Mouse (Mus musculus) heart, embryonic 15.5 days (tissue): ENCODE results near the gene Dolpp1. TPM values are rescaled to one million over a fixed set of nuclear protein-coding genes. Genes with fewer than 3 reads are reported as not detected.
"Not testable (repeated sequence)": the region's sequence is repeated elsewhere in the genome, so short reads cannot be mapped to it uniquely, and the experiment has no call there.

ENCODE experiments used
- ATAC-seq: fragments of 200-750 bp; cut with Nextera tagmentation; replicated peaks from 2 replicates; pipeline ENCODE4 v1.8.0; 2017; ENCODE audit warnings: low read depth, moderate TSS enrichment; ENCODE audit not compliant: insufficient number of reproducible peaks, insufficient read depth, low FRiP score
- H3K27ac ChIP-seq: fragments of 300-500 bp; sonication (generic); 2 replicates; pipeline ENCODE4 v1.5.1; 2015; ENCODE audit warnings: mild to moderate bottlenecking, inconsistent platforms
- H3K27me3 ChIP-seq: fragments of 300-500 bp; sonication (generic); 2 replicates; pipeline ENCODE4 v1.6.1; 2015; ENCODE audit warnings: inconsistent platforms
- H3K36me3 ChIP-seq: fragments of 300-500 bp; sonication (generic); 2 replicates; pipeline ENCODE4 v1.6.1; 2015; ENCODE audit warnings: mild to moderate bottlenecking, inconsistent platforms
- H3K4me1 ChIP-seq: fragments of 300-500 bp; sonication (generic); replicated peaks from 2 replicates; pipeline ENCODE4 v1.6.1; 2015; ENCODE audit warnings: inconsistent platforms
- H3K4me2 ChIP-seq: fragments of 300-500 bp; sonication (generic); 2 replicates; pipeline ENCODE4 v1.6.1; 2015; ENCODE audit warnings: inconsistent platforms, mild to moderate bottlenecking, moderate library complexity
- H3K4me3 ChIP-seq: fragments of 300-500 bp; sonication (generic); 2 replicates; pipeline ENCODE4 v1.5.1; 2015; ENCODE audit warnings: mild to moderate bottlenecking, inconsistent platforms
- H3K9ac ChIP-seq: fragments of 300-500 bp; sonication (generic); 2 replicates; pipeline ENCODE4 v1.6.1; 2015; ENCODE audit warnings: mild to moderate bottlenecking, inconsistent platforms
- H3K9me3 ChIP-seq: fragments of 300-500 bp; sonication (generic); replicated peaks from 2 replicates; pipeline ENCODE4 v1.6.1; 2016; ENCODE audit warnings: inconsistent platforms
- WGBS: fragments of 180-500 bp; shearing (Covaris S2); methylation state at CpG from one replicate; pipeline ENCODE4 v1.1.7; 2015; ENCODE audit warnings: mixed read lengths; 5-methylcytosine and 5-hydroxymethylcytosine counted together
- polyA plus RNA-seq: library from polyadenylated mRNA; unstranded; fragments of >200 nt; fragmentation: Nextera tagmentation; extraction: Ambion mirVana; gene quantifications from 2 replicates; pipeline ENCODE4 v1.2.1, GENCODE M21; 2015

Dolpp1 gene
- polyA plus RNA-seq, 1 experiment from 2014 or later, result 19.5 TPM

DNA sequence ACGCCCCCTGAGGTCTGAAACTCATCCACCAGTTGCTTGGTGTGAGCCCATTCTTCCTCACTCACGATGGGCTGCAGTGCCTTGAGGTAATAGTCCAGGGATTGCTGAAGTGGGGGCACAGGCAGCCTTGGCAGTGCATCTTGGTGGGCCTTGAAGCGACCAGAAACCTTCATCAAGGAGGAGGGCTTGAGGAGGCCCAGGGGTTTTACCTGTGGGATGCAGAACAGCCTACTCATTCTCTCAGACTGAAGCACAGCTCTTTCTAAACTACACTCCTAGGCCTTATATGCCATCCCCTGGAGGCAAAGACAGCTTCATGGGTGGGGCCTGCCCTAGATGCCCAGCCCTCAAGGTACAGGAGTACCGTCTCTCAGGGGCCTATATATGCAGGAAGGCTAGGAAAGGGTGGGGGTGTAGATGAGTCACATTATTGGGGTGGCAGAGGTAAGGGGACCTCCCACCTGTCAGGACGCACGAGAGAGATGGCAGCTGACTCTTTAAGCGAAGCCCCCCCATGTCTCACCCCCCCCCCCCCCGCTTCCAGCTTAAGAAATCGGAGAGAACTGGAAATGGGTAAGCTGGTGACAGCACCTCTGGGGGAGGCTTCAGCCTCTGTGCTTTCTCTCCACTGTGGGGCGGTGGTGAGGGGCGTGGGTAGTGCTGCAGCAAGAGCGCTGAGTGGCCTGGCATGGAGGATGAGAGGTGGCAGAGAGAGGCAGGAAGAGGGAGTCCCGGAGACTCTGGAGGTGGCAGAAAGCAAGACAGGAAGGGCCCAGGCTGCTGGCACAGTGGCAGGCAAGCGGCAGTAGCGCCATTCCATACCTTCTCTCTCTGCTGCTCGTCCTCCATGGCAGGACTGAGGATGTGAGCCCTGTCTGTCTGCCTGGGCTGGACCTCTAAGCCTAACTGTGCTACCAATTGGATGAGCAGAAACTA lies 21.3 kb downstream of the Dolpp1 start:
- Histone ChIP-seq H3K4me3 (peak overlapping the region; percentile 98), H3K9ac (no peak overlapping the region; the same call in 1 of the 2 replicates), H3K27me3 (no peaks in the 10 kb centered on the region), H3K4me2 (peak overlapping the region; percentile 75), H3K27ac (no peak overlapping the region), H3K36me3 (peaks cover 25% of the 10 kb centered on the region), H3K4me1 (peaks cover 72% of the 10 kb centered on the region), H3K9me3 (no peaks in the 10 kb centered on the region)
- 77% methylated on average over 16 of the region's 16 CpGs for WGBS
- no peak for ATAC-seq

DNA sequence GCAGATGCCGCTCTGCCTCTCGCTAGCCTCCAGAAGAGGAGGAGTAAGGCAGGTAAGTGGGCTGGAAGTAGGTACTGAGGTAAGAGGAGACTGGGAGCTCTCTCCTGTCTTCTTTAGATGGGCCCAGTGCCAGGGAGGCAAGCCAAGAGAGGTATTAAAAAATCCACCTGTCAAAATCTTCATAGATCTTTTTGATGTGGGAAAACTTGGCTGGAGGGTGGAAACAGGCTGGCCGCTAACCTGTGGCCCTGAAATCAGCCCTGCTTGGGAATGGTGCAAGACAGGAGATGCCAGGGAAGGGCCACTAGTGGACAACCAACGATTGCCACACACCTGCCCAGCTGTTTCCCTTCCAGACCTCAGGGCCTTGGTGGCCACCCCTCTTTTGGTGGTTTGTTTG lies 22.0 kb downstream of the Dolpp1 start:
- Histone ChIP-seq H3K4me1 (peaks cover 73% of the 10 kb centered on the region), H3K4me3 (peak overlapping the region; percentile 98), H3K9ac (peak overlapping the region; percentile 96; the same call in 1 of the 2 replicates), H3K36me3 (peaks cover 21% of the 10 kb centered on the region; the same call in 1 of the 2 replicates), H3K27me3 (no peaks in the 10 kb centered on the region), H3K27ac (no peak overlapping the region), H3K4me2 (peak overlapping the region; percentile 75), H3K9me3 (no peaks in the 10 kb centered on the region)
- WGBS, result 92% methylated on average over 4 of the region's 4 CpGs
- no peak for ATAC-seq

DNA sequence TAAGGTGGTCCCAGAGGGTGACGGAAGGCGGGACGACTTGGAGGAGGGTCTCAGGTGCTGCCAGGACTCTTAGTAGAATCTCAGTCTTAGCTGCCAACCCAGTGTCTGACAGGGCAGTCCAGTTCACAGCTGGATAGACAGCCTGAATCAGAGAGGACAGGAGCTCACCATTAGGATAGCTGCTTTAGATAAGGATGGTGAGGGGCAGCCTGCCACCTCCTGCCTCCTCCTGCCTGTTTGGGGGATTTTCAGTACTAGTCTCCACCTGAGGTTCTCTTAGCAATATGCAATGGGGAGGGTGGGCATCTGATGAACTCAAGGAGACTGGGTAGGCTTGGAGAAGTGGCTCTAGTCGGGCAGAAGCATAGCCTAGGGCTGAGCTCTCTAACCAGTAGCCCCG lies 22.6 kb downstream of the Dolpp1 start:
- Histone ChIP-seq H3K27ac (peak overlapping the region; percentile 99), H3K4me3 (peak overlapping the region; percentile 98), H3K27me3 (no peaks in the 10 kb centered on the region), H3K4me1 (peaks cover 73% of the 10 kb centered on the region), H3K4me2 (peak overlapping the region; percentile 75), H3K36me3 (peaks cover 21% of the 10 kb centered on the region; the same call in 1 of the 2 replicates), H3K9me3 (no peaks in the 10 kb centered on the region), H3K9ac (peak overlapping the region; percentile 96)
- 50% methylated on average over 5 of the region's 5 CpGs for WGBS
- no peak for ATAC-seq

DNA sequence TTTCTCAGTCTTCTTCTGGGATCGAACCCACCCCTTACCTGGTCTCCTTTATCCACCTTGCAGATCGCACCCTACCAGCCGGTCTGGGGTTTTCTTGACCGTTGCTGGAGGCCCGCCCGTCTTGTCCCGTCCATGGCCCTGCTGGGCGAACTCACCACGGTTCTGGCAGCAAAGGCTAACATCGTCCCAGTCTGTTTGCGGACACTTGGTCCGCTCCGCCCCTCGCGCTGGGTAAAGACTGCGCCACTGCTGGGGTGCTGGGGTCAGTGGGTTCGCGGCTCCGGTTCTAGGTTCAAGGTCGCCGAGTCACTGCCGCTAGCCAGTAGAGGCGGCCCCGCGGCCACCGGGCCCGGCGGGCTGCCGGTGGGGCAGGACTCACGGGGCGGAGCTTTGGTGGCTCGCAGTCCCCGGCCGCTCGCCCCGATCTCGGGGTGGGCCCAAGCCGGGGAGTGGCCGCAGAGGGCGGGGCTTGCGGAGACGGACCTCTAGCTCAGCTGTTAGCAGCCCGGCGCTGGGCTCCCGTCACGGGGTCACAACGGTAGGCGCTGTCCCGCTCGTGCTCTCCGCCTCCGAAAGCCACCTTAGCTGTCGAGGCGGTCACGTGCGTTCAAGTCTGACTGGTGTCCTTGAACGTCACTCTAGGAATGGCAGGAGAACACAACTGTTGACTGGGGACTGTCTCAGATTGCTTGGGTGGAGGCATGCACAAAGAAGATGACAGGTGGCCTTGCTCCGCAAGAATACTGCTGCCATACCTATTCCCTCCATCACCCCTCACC lies 23.3 kb downstream of the Dolpp1 start, which contains the start of gene Crat:
Crat (minus strand) TSS at position 657 of the 779 bp plus-strand sequence.
- peak; percentile 90 for ATAC-seq
- no peaks in the 10 kb centered on the region for H3K9me3 ChIP-seq
- H3K4me2 ChIP-seq, result peak within 1 kb of the TSS; percentile 75
- peaks cover 15% of the 10 kb centered on the region; the same call in 1 of the 2 replicates for H3K36me3 ChIP-seq
- peak within 1 kb of the TSS; percentile 98 for H3K4me3 ChIP-seq
- WGBS, result 1% methylated on average over 58 of the region's 58 CpGs
- H3K27me3 ChIP-seq, result no peaks in the 10 kb centered on the region
- H3K27ac ChIP-seq, result peak within 1 kb of the TSS; percentile 99
- peak within 1 kb of the TSS; percentile 96 for H3K9ac ChIP-seq
- peaks cover 70% of the 10 kb centered on the region for H3K4me1 ChIP-seq

DNA sequence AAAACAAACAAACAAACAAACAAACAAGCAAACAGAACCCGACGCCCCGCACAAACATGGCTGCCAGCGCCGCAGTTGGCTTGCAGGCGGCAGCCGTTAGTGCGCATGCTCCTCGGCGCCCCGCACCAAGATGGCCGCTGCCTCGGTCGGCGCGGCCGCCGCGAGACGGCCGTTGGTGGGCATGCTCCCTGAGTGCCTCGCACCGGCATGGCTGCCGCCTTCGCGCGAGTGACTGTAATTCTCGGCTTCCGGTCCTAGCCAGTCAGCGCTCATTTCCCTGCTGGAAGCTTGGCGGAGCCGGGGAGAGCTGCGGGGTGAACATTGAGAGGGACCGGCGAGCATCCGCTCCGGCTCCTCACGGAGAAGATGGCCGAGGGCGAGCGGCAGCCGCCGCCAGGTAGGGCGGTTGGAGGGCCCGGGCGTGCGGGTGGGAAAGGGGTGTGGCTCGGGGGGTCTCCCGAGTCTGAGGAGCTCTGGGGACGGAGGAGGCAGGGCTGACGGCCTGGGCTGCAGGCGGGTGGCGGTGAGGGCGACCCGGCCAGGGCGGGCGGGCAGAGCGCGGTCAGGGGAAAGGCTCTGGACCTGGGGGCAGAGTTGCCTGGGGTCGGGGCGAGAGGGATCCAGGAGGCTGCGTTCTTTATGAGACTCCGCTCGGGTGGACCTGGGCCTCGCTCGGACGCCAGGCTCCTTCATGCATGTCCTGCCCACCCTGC lies 24.0 kb downstream of the Dolpp1 start, which contains the start of gene Ptpa:
Ptpa (plus strand) TSS at position 104 of the 713 bp plus-strand sequence.
- peak within 1 kb of the TSS; percentile 96 for H3K9ac ChIP-seq
- under 1% methylated on average over 66 of the region's 67 CpGs for WGBS
- peaks cover 63% of the 10 kb centered on the region for H3K4me1 ChIP-seq
- peaks cover 9% of the 10 kb centered on the region; the same call in 1 of the 2 replicates for H3K36me3 ChIP-seq
- H3K9me3 ChIP-seq, result no peaks in the 10 kb centered on the region
- H3K27ac ChIP-seq, result peak within 1 kb of the TSS; percentile 99
- peak within 1 kb of the TSS; percentile 98 for H3K4me3 ChIP-seq
- peak within 1 kb of the TSS; percentile 75 for H3K4me2 ChIP-seq
- ATAC-seq, result peak; percentile 89
- H3K27me3 ChIP-seq, result no peaks in the 10 kb centered on the region

DNA sequence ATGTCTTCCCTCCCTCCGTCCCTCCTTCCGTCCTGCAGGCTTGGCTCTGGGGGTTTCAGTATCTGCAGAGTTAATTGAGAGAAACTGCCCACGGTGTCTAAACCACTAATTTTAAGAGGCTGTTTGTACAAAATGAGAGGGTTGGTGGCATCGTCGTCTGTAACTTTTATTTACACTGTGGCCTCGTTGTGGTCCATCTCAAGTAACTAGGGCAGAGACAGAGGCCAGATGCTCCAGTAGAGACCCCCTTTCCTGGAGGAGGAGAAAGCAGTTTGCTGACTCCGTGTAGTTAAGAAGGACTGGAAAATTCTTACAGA lies 24.6 kb downstream of the Dolpp1 start:
- Histone ChIP-seq H3K9ac (peak overlapping the region; percentile 96), H3K9me3 (no peaks in the 10 kb centered on the region), H3K27me3 (no peaks in the 10 kb centered on the region), H3K4me2 (peak overlapping the region; percentile 75), H3K27ac (peak overlapping the region; percentile 99), H3K36me3 (peaks cover 7% of the 10 kb centered on the region; the same call in 1 of the 2 replicates), H3K4me1 (peaks cover 63% of the 10 kb centered on the region), H3K4me3 (peak overlapping the region; percentile 98)
- ATAC-seq, result no peak
- WGBS, result under 1% methylated on average over 7 of the region's 7 CpGs

DNA sequence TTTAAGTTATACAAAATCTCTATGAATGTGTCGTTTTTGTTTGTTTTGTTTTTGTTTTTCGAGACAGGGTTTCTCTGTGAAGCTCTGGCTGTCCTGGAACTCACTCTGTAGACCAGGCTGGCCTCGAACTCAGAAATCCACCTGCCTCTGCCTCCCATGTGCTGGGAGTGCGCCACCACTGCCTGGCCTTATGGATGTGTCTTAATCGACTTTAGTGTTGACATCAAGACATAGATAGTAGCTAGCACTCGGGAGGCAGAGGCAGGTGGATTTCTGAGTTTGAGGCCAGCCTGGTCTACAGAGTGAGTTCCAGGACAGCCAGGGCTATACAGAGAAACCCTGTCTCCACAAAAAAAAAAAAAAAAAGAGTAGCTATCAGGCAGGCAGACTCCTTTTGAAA lies 25.1 kb downstream of the Dolpp1 start:
- H3K4me3 ChIP-seq, result peak overlapping the region; percentile 98
- not testable (repeated sequence) for ATAC-seq, H3K27me3 ChIP-seq, H3K36me3 ChIP-seq, H3K9me3 ChIP-seq, H3K9ac ChIP-seq
- WGBS, result 66% methylated on average over 6 of the region's 6 CpGs
- H3K4me2 ChIP-seq, result peak overlapping the region; percentile 75
- H3K27ac ChIP-seq, result peak overlapping the region; percentile 99
- peaks cover 62% of the 10 kb centered on the region for H3K4me1 ChIP-seq

DNA sequence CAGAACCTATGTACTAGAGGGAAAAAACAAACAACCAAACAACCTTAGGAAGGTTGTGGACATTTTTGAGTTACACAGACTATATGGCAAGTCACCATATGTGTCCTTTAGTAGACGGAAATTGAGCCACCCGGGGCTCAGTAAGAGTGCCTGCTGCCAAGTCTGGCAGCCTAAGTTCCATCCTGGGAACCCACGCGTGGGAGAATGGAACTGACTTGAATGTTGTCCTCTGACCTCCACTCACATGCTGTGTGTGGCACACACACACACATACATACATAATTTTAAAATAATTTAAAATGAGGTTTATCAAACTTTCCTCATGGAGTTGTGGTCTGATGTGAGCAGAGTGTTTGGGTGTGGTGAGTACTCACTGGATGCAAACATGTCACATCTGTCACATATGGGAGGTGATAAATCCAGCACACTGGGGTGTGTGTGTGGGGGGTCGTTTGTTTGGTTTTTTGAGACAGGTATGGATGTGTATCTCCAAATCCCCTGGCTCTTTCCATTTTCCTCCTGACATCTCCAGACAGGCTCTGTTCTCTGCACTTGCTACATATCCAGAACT lies 25.6 kb downstream of the Dolpp1 start:
- peaks cover 58% of the 10 kb centered on the region for H3K4me1 ChIP-seq

DNA sequence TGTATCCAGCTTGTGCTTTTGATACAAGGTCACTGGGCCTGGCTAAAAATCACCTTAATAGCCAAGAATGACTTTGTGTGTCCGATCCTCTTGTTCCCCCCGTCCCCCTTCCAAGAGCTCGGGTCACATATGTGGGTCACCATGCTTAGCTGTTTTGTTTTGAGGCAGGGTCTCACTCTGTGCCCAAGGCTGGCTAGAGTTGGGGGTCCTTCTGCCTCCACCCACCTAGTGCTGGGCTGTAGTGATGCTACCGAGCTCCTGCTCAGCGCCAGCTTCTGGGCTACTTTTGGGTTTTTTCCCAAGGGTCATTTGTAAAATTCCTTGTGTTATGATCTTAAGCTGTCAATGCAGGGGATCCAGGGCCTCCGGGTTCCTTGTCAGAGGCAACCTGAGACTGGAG lies 26.2 kb downstream of the Dolpp1 start:
- 0 out of 2 replicates have a peak overlapping the region, but pooled peaks have one; percentile 10 for H3K9ac ChIP-seq
- H3K27me3 ChIP-seq, result no peaks in the 10 kb centered on the region
- ATAC-seq, result no peak
- peaks cover 53% of the 10 kb centered on the region for H3K4me1 ChIP-seq
- 69% methylated on average over 6 of the region's 6 CpGs for WGBS
- H3K9me3 ChIP-seq, result no peaks in the 10 kb centered on the region
- H3K27ac ChIP-seq, result no peak overlapping the region
- H3K36me3 ChIP-seq, result no peaks in the 10 kb centered on the region; the same call in 1 of the 2 replicates
- H3K4me2 ChIP-seq, result peak overlapping the region; percentile 6; the same call in 1 of the 2 replicates
- H3K4me3 ChIP-seq, result 0 out of 2 replicates have a peak overlapping the region, but pooled peaks have one; percentile 98

More for the DNA sequence above, 25.6 kb downstream of the Dolpp1 start:
- no peak for ATAC-seq
- Histone ChIP-seq H3K4me2 (peak overlapping the region; percentile 75), H3K27ac (no peak overlapping the region), H3K27me3 (no peaks in the 10 kb centered on the region), H3K36me3 (no peaks in the 10 kb centered on the region; the same call in 1 of the 2 replicates), H3K9me3 (no peaks in the 10 kb centered on the region), H3K4me3 (peak overlapping the region; percentile 98; the same call in 1 of the 2 replicates), H3K9ac (no peak overlapping the region)
- WGBS, result 53% methylated on average over 5 of the region's 5 CpGs

DNA sequence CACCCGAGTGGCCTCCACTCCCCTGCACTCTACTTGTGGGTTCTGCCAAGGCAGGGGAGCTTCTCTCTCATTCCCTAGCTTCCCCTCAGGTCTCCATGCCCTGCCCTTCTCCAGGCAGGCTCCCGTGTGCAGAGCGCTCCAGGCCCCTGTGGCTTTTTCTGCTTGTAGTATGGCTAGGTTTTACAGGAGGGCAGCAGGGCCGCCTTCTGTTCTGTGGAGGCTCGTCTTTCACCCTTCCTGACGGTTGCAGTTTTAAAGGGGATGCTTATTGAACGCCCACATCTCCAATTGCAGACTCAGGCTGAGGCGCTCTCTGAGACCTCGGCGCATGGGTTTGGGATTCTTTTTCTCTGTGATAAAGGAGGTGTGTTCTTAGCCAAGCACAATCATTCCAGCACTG lies 27.1 kb downstream of the Dolpp1 start:
- H3K36me3 ChIP-seq, result no peaks in the 10 kb centered on the region; the same call in 1 of the 2 replicates
- 26% methylated on average over 10 of the region's 10 CpGs for WGBS
- H3K9me3 ChIP-seq, result no peaks in the 10 kb centered on the region
- no peak overlapping the region for H3K4me3 ChIP-seq
- peaks cover 46% of the 10 kb centered on the region for H3K4me1 ChIP-seq
- H3K27me3 ChIP-seq, result no peaks in the 10 kb centered on the region
- H3K27ac ChIP-seq, result peak overlapping the region; percentile 75
- ATAC-seq, result no peak
- H3K9ac ChIP-seq, result peak overlapping the region; percentile 29; the same call in 1 of the 2 replicates
- peak overlapping the region; percentile 31 for H3K4me2 ChIP-seq
